Mouse (Mus musculus) midbrain, embryonic 11.5 days (tissue): ENCODE data around the gene Mmp17. TPM values are rescaled to one million over a fixed set of nuclear protein-coding genes. Genes with fewer than 3 reads are reported as not detected.

Experiments
- polyA plus RNA-seq: library from polyadenylated mRNA; unstranded; fragments of >200 nt; fragmentation: Nextera tagmentation; extraction: Ambion mirVana; gene quantifications from 2 replicates; pipeline ENCODE4 v1.2.1, GENCODE M21; 2014

The Mmp17 gene
- polyA plus RNA-seq, 1 experiment from 2014 or later = 4.6 TPM

Other genes starting within 250 kb of the Mmp17 start
- gene Sfswap, start 82.9 kb upstream of the Mmp17 start, polyA plus RNA-seq = 41.9 and 43.1 TPM in 2 replicates
- 6.1 and 8.2 TPM in 2 replicates for gene Zfp11, start 85.9 kb downstream of the Mmp17 start, polyA plus RNA-seq
- not detected in 2 replicates for gene Sept14, start 124.3 kb downstream of the Mmp17 start, polyA plus RNA-seq
- 180 and 189 TPM in 2 replicates for gene Mrps17, start 131.3 kb downstream of the Mmp17 start, polyA plus RNA-seq
- gene Nipsnap2, start 140.9 kb downstream of the Mmp17 start, polyA plus RNA-seq = 83.6 and 89.0 TPM in 2 replicates
- gene Psph, start 203.3 kb downstream of the Mmp17 start, polyA plus RNA-seq = 42.2 and 42.3 TPM in 2 replicates